Mouse (Mus musculus) left cerebral cortex, postnatal 10 days (tissue): ENCODE data around the gene Mdp1. TPM values are rescaled to one million over a fixed set of nuclear protein-coding genes. Genes with fewer than 3 reads are reported as not detected.

ENCODE experiments used
- DNase-seq, 2 experiments: peaks; one replicate each; pipeline ENCODE4 v3.0.0; 2021 to 2022; ENCODE audit warnings: low spot score in 2 of 2, mixed read lengths in 1 of 2; ENCODE audit errors: extremely low spot score in 1 of 2
- intact Hi-C: fragments of 180-260 bp; cut with DNase I; formaldehyde crosslinking; loops from one replicate; pipeline ENCODE4 v1.15.1; 2025
- total RNA-seq, 2 experiments: library from RNA; stranded (reverse); gene quantifications; 2 replicates each; pipeline ENCODE4 v1.2.3; 2021

Mdp1 gene
- 10 to 100 TPM; 43.7 to 48.4 TPM for total RNA-seq

GRCm38 (mm10) chr14:55659960-55660573, at the start of gene Mdp1:
TSS of gene Mdp1 (minus strand) at chr14:55660508.
- intact Hi-C loops, result no loop called here
- peak; percentile 75 to 88 for DNase-seq

GRCm38 (mm10) chr14:55709509-55709908, 49.2 kb upstream of the Mdp1 start:
- intact Hi-C loops, result no loop called here

GRCm38 (mm10) chr14:55707397-55707796, 47.1 kb upstream of the Mdp1 start:
- intact Hi-C loops, result no loop called here
- no peak for DNase-seq

More at GRCm38 (mm10) chr14:55709509-55709908, 49.2 kb upstream of the Mdp1 start:
- no peak for DNase-seq

GRCm38 (mm10) chr14:55706051-55706600, 45.8 kb upstream of the Mdp1 start:
- intact Hi-C loops, result no loop called here
- no peak for DNase-seq

GRCm38 (mm10) chr14:55702761-55703160, 42.5 kb upstream of the Mdp1 start:
- intact Hi-C loops, result no loop called here
- no peak for DNase-seq

- intact Hi-C loops, result no loop called here
- DNase-seq, result no peak
Observed at GRCm38 (mm10) chr14:55701131-55701530, 40.8 kb upstream of the Mdp1 start.

- no peak for DNase-seq
- intact Hi-C loops, result no loop called here
Observed at GRCm38 (mm10) chr14:55697226-55697625, 36.9 kb upstream of the Mdp1 start.

- intact Hi-C loops, result loop anchor here (10.0 kb wide), 1 partner anchor 225 kb away; no protein-coding TSS in a partner anchor
- DNase-seq, result no peak
Observed at GRCm38 (mm10) chr14:55689433-55689832, 29.1 kb upstream of the Mdp1 start.

GRCm38 (mm10) chr14:55682118-55682493, 21.8 kb upstream of the Mdp1 start:
- no peak for DNase-seq
- intact Hi-C loops, result loop anchor here (10.0 kb wide), 1 partner anchor 233 kb away; no protein-coding TSS in a partner anchor

- intact Hi-C loops, result loop anchor here (10.0 kb wide), 1 partner anchor 233 kb away; no protein-coding TSS in a partner anchor
- DNase-seq, result peak; percentile 96
Observed at GRCm38 (mm10) chr14:55681160-55682117, 21.1 kb upstream of the Mdp1 start, which contains the start of gene Tinf2. TSS of gene Tinf2 (minus strand) at chr14:55681820.

GRCm38 (mm10) chr14:55677615-55678014, 17.3 kb upstream of the Mdp1 start:
- DNase-seq, result no peak
- intact Hi-C loops, result no loop called here

- no peak for DNase-seq
- intact Hi-C loops, result no loop called here
Observed at GRCm38 (mm10) chr14:55672741-55673060, 12.4 kb upstream of the Mdp1 start.

- intact Hi-C loops, result no loop called here
- peak; percentile 91 to 95 for DNase-seq
Observed at GRCm38 (mm10) chr14:55671833-55672740, 11.8 kb upstream of the Mdp1 start, which contains the start of the genes Gmpr2 and Nedd8. TSS of gene Gmpr2 (plus strand) at chr14:55671941. TSS of gene Nedd8 (minus strand) at chr14:55672124.

GRCm38 (mm10) chr14:55671486-55671832, 11.2 kb upstream of the Mdp1 start:
- intact Hi-C loops, result no loop called here
- no peak for DNase-seq

- intact Hi-C loops, result no loop called here
- DNase-seq, result no peak
Observed at GRCm38 (mm10) chr14:55660636-55661035, 328 bp upstream of the Mdp1 start.

GRCm38 (mm10) chr14:55658011-55658410, 2.3 kb downstream of the Mdp1 start:
- intact Hi-C loops, result no loop called here
- no peak for DNase-seq

- no peak for DNase-seq
- intact Hi-C loops, result no loop called here
Observed at GRCm38 (mm10) chr14:55656935-55657334, 3.4 kb downstream of the Mdp1 start.

GRCm38 (mm10) chr14:55651528-55651927, 8.8 kb downstream of the Mdp1 start:
- intact Hi-C loops, result no loop called here
- no peak for DNase-seq

- intact Hi-C loops, result no loop called here
- no peak for DNase-seq
Observed at GRCm38 (mm10) chr14:55649884-55650283, 10.4 kb downstream of the Mdp1 start, which contains the start of gene Tssk4. TSS of gene Tssk4 (plus strand) at chr14:55650184.
